Mouse (Mus musculus): ENCODE results near the gene Plekho2.

- TF ChIP-seq POLR2A (IDR thresholded peaks at IDR 0.05; ENCODE audit: low read depth, low read length) (no peak), CTCF (IDR thresholded peaks at IDR 0.05; ENCODE audit: extremely low read depth, insufficient read depth, insufficient read length, insufficient replicate concordance) (no peak)
Measured at GRCm38 (mm10) chr9:65619311-65619710, 39.5 kb upstream of the Plekho2 start.

Measured in spleen, adult 2 months (tissue).